10 mouse cellular contexts compared by ENCODE assay signal in the genomic region with DNA sequence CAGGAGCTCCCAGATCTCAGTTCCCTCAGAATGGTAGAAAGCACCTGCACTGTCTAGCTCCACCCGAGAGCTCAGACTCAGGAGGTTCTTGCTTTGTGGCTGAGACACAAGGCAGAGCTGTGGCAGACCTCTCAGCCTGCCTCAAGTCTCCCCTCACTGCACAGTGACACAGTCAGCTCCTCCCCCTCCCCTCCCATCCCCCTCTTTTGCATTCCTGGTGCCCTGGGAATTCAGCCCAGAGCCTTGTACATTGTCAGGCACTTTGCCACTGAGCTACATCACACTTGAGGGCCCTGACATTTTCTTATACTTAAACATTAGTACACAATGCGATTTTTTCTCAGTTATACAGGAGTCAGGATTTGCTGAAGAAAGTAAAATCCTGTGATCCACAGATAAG. TPM values are rescaled to one million over a fixed set of nuclear protein-coding genes. Genes with fewer than 3 reads are reported as not detected.
DNase-seq lines count a peak whose midpoint lies in the region; ATAC-seq and TF ChIP-seq lines count a peak whose summit lies in the region.
"Had no signal": no experiment of that assay in that cellular context is flagged by ENCODE, and none has a peak within 500 bp of the region (broad histone marks: within the 10 kb centered on the region; RNA-seq: fewer than 3 reads in every experiment).

No protein-coding gene starts in this region.

- H3K27me3 ChIP-seq in midbrain, postnatal 0 days (ENCODE audit: insufficient read depth, low read length): no peaks in the 10 kb centered on the region
- H3K27me3 ChIP-seq in midbrain, embryonic 16.5 days (ENCODE audit: control insufficient read depth, insufficient read depth, low read depth, low read length): no peaks in the 10 kb centered on the region
- H3K27me3 ChIP-seq in heart, embryonic 12.5 days (replicated peaks): no peaks in the 10 kb centered on the region
- no peaks in the 10 kb centered on the region for H3K27me3 ChIP-seq in cerebellum, adult 2 months (ENCODE audit: control insufficient read depth, insufficient read depth, low read length)
- H3K27me3 ChIP-seq: embryonic facial prominence, embryonic 12.5 days; liver, embryonic 12.5 days had no signal

- 42% methylated on average over 2 of the region's 2 CpGs for WGBS in midbrain, postnatal 0 days
- WGBS in midbrain, embryonic 16.5 days: 55% methylated on average over 2 of the region's 2 CpGs
- WGBS in heart, embryonic 12.5 days: 34% methylated on average over 2 of the region's 2 CpGs
- WGBS in cerebellum, adult 2 months: 48% methylated on average over 2 of the region's 2 CpGs

- H3K9ac ChIP-seq in midbrain, postnatal 0 days (replicated peaks; ENCODE audit: low read length, poor library complexity, severe bottlenecking): no peak overlapping the region
- H3K9ac ChIP-seq in midbrain, embryonic 16.5 days (ENCODE audit: low read depth, low read length): no peak overlapping the region
- no peak overlapping the region for H3K9ac ChIP-seq in heart, embryonic 12.5 days
- H3K9ac ChIP-seq: embryonic facial prominence, embryonic 12.5 days; liver, embryonic 12.5 days had no signal

- no peak overlapping the region for H3K27ac ChIP-seq in midbrain, postnatal 0 days (ENCODE audit: low read depth, low read length)
- H3K27ac ChIP-seq in midbrain, embryonic 16.5 days (ENCODE audit: low read length): no peak overlapping the region
- H3K27ac ChIP-seq in heart, embryonic 12.5 days (ENCODE audit: poor library complexity, severe bottlenecking): peak overlapping the region; percentile 22; the same call in 1 of the 2 replicates
- H3K27ac ChIP-seq in cerebellum, adult 2 months (ENCODE audit: insufficient read depth, low read length): no peak overlapping the region
- H3K27ac ChIP-seq: embryonic facial prominence, embryonic 12.5 days; liver, embryonic 12.5 days had no signal

- H3K9me3 ChIP-seq in midbrain, postnatal 0 days (ENCODE audit: low read length): no peaks in the 10 kb centered on the region
- H3K9me3 ChIP-seq in midbrain, embryonic 16.5 days (replicated peaks; ENCODE audit: control insufficient read depth, low read length, poor library complexity, severe bottlenecking): no peaks in the 10 kb centered on the region
- no peaks in the 10 kb centered on the region for H3K9me3 ChIP-seq in heart, embryonic 12.5 days (replicated peaks)
- H3K9me3 ChIP-seq: embryonic facial prominence, embryonic 12.5 days; liver, embryonic 12.5 days had no signal

- H3K4me1 ChIP-seq in midbrain, postnatal 0 days (ENCODE audit: insufficient read depth, low read length): no peaks in the 10 kb centered on the region
- no peaks in the 10 kb centered on the region for H3K4me1 ChIP-seq in midbrain, embryonic 16.5 days (ENCODE audit: control insufficient read depth, insufficient read depth, low read length)
- peaks cover 21% of the 10 kb centered on the region for H3K4me1 ChIP-seq in heart, embryonic 12.5 days (replicated peaks)
- no peaks in the 10 kb centered on the region for H3K4me1 ChIP-seq in cerebellum, adult 2 months (ENCODE audit: control insufficient read depth, insufficient read depth, low read length)
- H3K4me1 ChIP-seq: embryonic facial prominence, embryonic 12.5 days; liver, embryonic 12.5 days had no signal

- H3K4me2 ChIP-seq in midbrain, postnatal 0 days (ENCODE audit: low read depth, low read length, poor library complexity, severe bottlenecking): no peak overlapping the region
- H3K4me2 ChIP-seq in midbrain, embryonic 16.5 days (ENCODE audit: low read length): no peak overlapping the region
- no peak overlapping the region for H3K4me2 ChIP-seq in heart, embryonic 12.5 days
- H3K4me2 ChIP-seq: embryonic facial prominence, embryonic 12.5 days; liver, embryonic 12.5 days had no signal

- DNase-seq in heart, adult 18-20 months: peak; percentile 28 to 38
- DNase-seq in heart, adult 8-10 months (ENCODE audit: low spot score): no peak
- peak; percentile 42 for DNase-seq in midbrain, postnatal 0 days (ENCODE audit: low spot score)
- peak; percentile 16 to 47 for DNase-seq in thymus, postnatal 36 days
- no peak for DNase-seq in cerebellum, adult 2 months

- no peaks in the 10 kb centered on the region for H3K36me3 ChIP-seq in midbrain, postnatal 0 days (ENCODE audit: insufficient read depth, low read length)
- no peaks in the 10 kb centered on the region for H3K36me3 ChIP-seq in midbrain, embryonic 16.5 days (ENCODE audit: control insufficient read depth, insufficient read depth, low read length)
- no peaks in the 10 kb centered on the region for H3K36me3 ChIP-seq in heart, embryonic 12.5 days
- H3K36me3 ChIP-seq: embryonic facial prominence, embryonic 12.5 days; liver, embryonic 12.5 days had no signal

- H3K4me3 ChIP-seq in midbrain, postnatal 0 days (ENCODE audit: low read depth, low read length): no peak overlapping the region
- H3K4me3 ChIP-seq in midbrain, embryonic 16.5 days (ENCODE audit: low read depth, low read length): no peak overlapping the region
- H3K4me3 ChIP-seq in heart, embryonic 12.5 days: no peak overlapping the region
- no peak overlapping the region for H3K4me3 ChIP-seq in cerebellum, adult 2 months (replicated peaks; ENCODE audit: insufficient read depth, low read depth, low read length)
- H3K4me3 ChIP-seq: embryonic facial prominence, embryonic 12.5 days; liver, embryonic 12.5 days had no signal

- no peak for TF ChIP-seq POLR2A in cerebellum, adult 2 months (IDR thresholded peaks at IDR 0.05; ENCODE audit: borderline replicate concordance, insufficient read depth, low read length)

- no peak for TF ChIP-seq CTCF in midbrain, postnatal 0 days (IDR thresholded peaks at IDR 0.05)
- TF ChIP-seq CTCF in cerebellum, adult 2 months (IDR thresholded peaks at IDR 0.05; ENCODE audit: borderline replicate concordance, insufficient read depth, low read depth, low read length): no peak

- no peak for ATAC-seq in midbrain, postnatal 0 days (ENCODE audit: low FRiP score)
- no peak for ATAC-seq in midbrain, embryonic 16.5 days
- ATAC-seq in heart, embryonic 12.5 days (ENCODE audit: insufficient number of reproducible peaks, low FRiP score): 0 out of 2 replicates have a peak, but pooled peaks have one; percentile 29
- no peak for ATAC-seq in monocyte, adult 5-6 weeks (replicated peaks; ENCODE audit: insufficient number of reproducible peaks, low FRiP score, low TSS enrichment, poor library complexity, severe bottlenecking)
- ATAC-seq: liver, embryonic 12.5 days had no signal

RNA-seq across cellular contexts. Expression of a gene that starts 8.9 kb away (rescaled TPM):
- 1 to 10 TPM; 5.3 to 8.3 TPM for total RNA-seq in heart, adult 18-20 months (2021)
- total RNA-seq in heart, adult 8-10 months (2022): 1 to 10 TPM; 5.9 to 9.4 (median 6.5) TPM
- 0.33 and 2.2 TPM in 2 replicates for total RNA-seq in midbrain, postnatal 0 days (2014; rRNA removed)
- polyA plus RNA-seq in midbrain, postnatal 0 days (2015; fragmentation: Nextera tagmentation; extraction: Ambion mirVana): 0.39 and 0.52 TPM in 2 replicates
- polyA plus RNA-seq in midbrain, embryonic 16.5 days (2015; fragmentation: Nextera tagmentation; extraction: Ambion mirVana): 0.19 and 0.27 TPM in 2 replicates
- 17.5 and 19.0 TPM in 2 replicates for polyA plus RNA-seq in heart, embryonic 12.5 days (2016; fragmentation: Nextera tagmentation; extraction: Ambion mirVana)
- 5.4 and 6.1 TPM in 2 replicates for polyA plus RNA-seq in cerebellum, adult 2 months (2012; rRNA removed)
- total RNA-seq in monocyte, adult 5-6 weeks (2017): 41.1 to 55.7 TPM (median 42.3 TPM) in 3 replicates

RNA-seq across cellular contexts. Expression of a gene that starts 28.9 kb away (rescaled TPM):
- 10 to 100 TPM in 1 of 2 experiments, 1 to 10 TPM in 1; 9.2 to 13.8 TPM for total RNA-seq in heart, adult 18-20 months (2021)
- 10 to 100 TPM in 2 of 4 experiments, 1 to 10 TPM in 2; 9.4 to 10.7 (median 10.1) TPM for total RNA-seq in heart, adult 8-10 months (2022)
- 31.5 and 46.4 TPM in 2 replicates for total RNA-seq in midbrain, postnatal 0 days (2014; rRNA removed)
- polyA plus RNA-seq in midbrain, postnatal 0 days (2015; fragmentation: Nextera tagmentation; extraction: Ambion mirVana): 50.0 and 55.7 TPM in 2 replicates
- polyA plus RNA-seq in midbrain, embryonic 16.5 days (2015; fragmentation: Nextera tagmentation; extraction: Ambion mirVana): 22.3 and 32.5 TPM in 2 replicates
- polyA plus RNA-seq in heart, embryonic 12.5 days (2016; fragmentation: Nextera tagmentation; extraction: Ambion mirVana): 49.4 and 49.9 TPM in 2 replicates
- 47.0 and 53.0 TPM in 2 replicates for polyA plus RNA-seq in cerebellum, adult 2 months (2012; rRNA removed)
- 182 to 271 TPM (median 223 TPM) in 3 replicates for total RNA-seq in monocyte, adult 5-6 weeks (2017)

RNA-seq across cellular contexts. Expression of a gene that starts 35.8 kb away (rescaled TPM):
- 100 to 1,000 TPM; 206 to 210 TPM for total RNA-seq in heart, adult 18-20 months (2021)
- 100 to 1,000 TPM; 202 to 217 (median 212) TPM for total RNA-seq in heart, adult 8-10 months (2022)
- total RNA-seq in midbrain, postnatal 0 days (2014; rRNA removed): 48.2 and 51.5 TPM in 2 replicates
- 37.6 and 39.3 TPM in 2 replicates for polyA plus RNA-seq in midbrain, postnatal 0 days (2015; fragmentation: Nextera tagmentation; extraction: Ambion mirVana)
- polyA plus RNA-seq in midbrain, embryonic 16.5 days (2015; fragmentation: Nextera tagmentation; extraction: Ambion mirVana): 36.3 and 37.0 TPM in 2 replicates
- 335 and 339 TPM in 2 replicates for polyA plus RNA-seq in heart, embryonic 12.5 days (2016; fragmentation: Nextera tagmentation; extraction: Ambion mirVana)
- 131 and 141 TPM in 2 replicates for polyA plus RNA-seq in cerebellum, adult 2 months (2012; rRNA removed)
- total RNA-seq in monocyte, adult 5-6 weeks (2017): 264 to 506 TPM (median 281 TPM) in 3 replicates

Comparison
In these comparisons a context has a peak if more than half of its experiments do, and no peak if none do; other contexts are left out.
1. DNase-seq: peak in heart, adult 18-20 months (2 of 2), midbrain, postnatal 0 days (single experiment) and thymus, postnatal 36 days (2 of 2); none in heart, adult 8-10 months (single experiment) and cerebellum, adult 2 months (0 of 2).